Comparison of ENCODE assay signal across 8 mouse cellular contexts in genomic region chr11:21163673-21164072, GRCm38 (mm10).
DNase-seq lines count a peak whose midpoint lies in the region; ATAC-seq lines count a peak whose summit lies in the region.

No protein-coding gene starts in this region.

- peaks cover 5% of the 10 kb centered on the region; the same call in 1 of the 2 replicates for H3K4me1 ChIP-seq in intestine, embryonic 16.5 days (ENCODE audit: control insufficient read depth, insufficient read depth, low read length)
- H3K4me1 ChIP-seq in stomach, embryonic 14.5 days (ENCODE audit: control insufficient read depth, insufficient read depth, low read length) = peaks cover 4% of the 10 kb centered on the region; the same call in 1 of the 2 replicates

- H3K4me2 ChIP-seq in intestine, embryonic 16.5 days (ENCODE audit: low read depth, low read length) = peak overlapping the region; percentile 23; the same call in 1 of the 2 replicates
- no peak overlapping the region for H3K4me2 ChIP-seq in stomach, embryonic 14.5 days (replicated peaks; ENCODE audit: low read depth, low read length)

- H3K9ac ChIP-seq in intestine, embryonic 16.5 days (ENCODE audit: low read depth, low read length) = no peak overlapping the region; the same call in 1 of the 2 replicates
- no peak overlapping the region for H3K9ac ChIP-seq in stomach, embryonic 14.5 days (replicated peaks; ENCODE audit: low read depth, low read length)

- peak; percentile 76 for ATAC-seq in intestine, embryonic 16.5 days
- 0 out of 2 replicates have a peak, but pooled peaks have one; percentile 25 for ATAC-seq in stomach, embryonic 14.5 days (ENCODE audit: insufficient number of reproducible peaks, insufficient read depth, low FRiP score, low read depth)

- H3K9me3 ChIP-seq in intestine, embryonic 16.5 days (ENCODE audit: control insufficient read depth, low read length) = no peaks in the 10 kb centered on the region
- no peaks in the 10 kb centered on the region for H3K9me3 ChIP-seq in stomach, embryonic 14.5 days (ENCODE audit: control insufficient read depth, low read depth, low read length)

- H3K4me3 ChIP-seq in intestine, embryonic 16.5 days (ENCODE audit: low read length) = no peak overlapping the region
- H3K4me3 ChIP-seq in stomach, embryonic 14.5 days (ENCODE audit: low read depth, low read length) = no peak overlapping the region

- intact Hi-C loops in left cerebral cortex, postnatal 14 days (cut with DNase I) = no loop called here

- no peaks in the 10 kb centered on the region for H3K27me3 ChIP-seq in intestine, embryonic 16.5 days (replicated peaks; ENCODE audit: control insufficient read depth, insufficient read depth, low read length)
- no peaks in the 10 kb centered on the region for H3K27me3 ChIP-seq in stomach, embryonic 14.5 days (ENCODE audit: control insufficient read depth, insufficient read depth, low read length)

- peak overlapping the region; percentile 67 for H3K27ac ChIP-seq in intestine, embryonic 16.5 days (ENCODE audit: low read length)
- no peak overlapping the region for H3K27ac ChIP-seq in stomach, embryonic 14.5 days (ENCODE audit: low read length)

- peak; percentile 24 to 39 for DNase-seq in cerebellum, postnatal 10 days
- no peak for DNase-seq in cerebellum, adult 11-12 months
- peak; percentile 45 to 69 for DNase-seq in left cerebral cortex, postnatal 14 days (ENCODE audit: low spot score in 2 of 2)
- no peak for DNase-seq in left cerebral cortex, adult 11 months (ENCODE audit: low spot score)
- no peak for DNase-seq in cerebellum, adult 18-20 months
- no peak for DNase-seq in urinary bladder, postnatal 25 days (ENCODE audit: low spot score)

- 5% methylated on average over 5 of the region's 5 CpGs for WGBS in intestine, embryonic 16.5 days
- WGBS in stomach, embryonic 14.5 days = 3% methylated on average over 5 of the region's 5 CpGs

- no peaks in the 10 kb centered on the region for H3K36me3 ChIP-seq in intestine, embryonic 16.5 days (ENCODE audit: control insufficient read depth, insufficient read depth, low read length)
- no peaks in the 10 kb centered on the region for H3K36me3 ChIP-seq in stomach, embryonic 14.5 days (ENCODE audit: control insufficient read depth, insufficient read depth, low read length)

Comparison
In these comparisons a context has a peak if more than half of its experiments do, and no peak if none do; other contexts are left out.
1. DNase-seq: peak in cerebellum, postnatal 10 days (2 of 2) and left cerebral cortex, postnatal 14 days (2 of 2); none in cerebellum, adult 11-12 months (single experiment), left cerebral cortex, adult 11 months (single experiment), cerebellum, adult 18-20 months (0 of 2) and urinary bladder, postnatal 25 days (single experiment).